In genomic region chr15:96593866-96594265, GRCm38 (mm10) we compare ENCODE assay signal across 12 mouse cellular contexts. TPM values are rescaled to one million over a fixed set of nuclear protein-coding genes. Genes with fewer than 3 reads are reported as not detected.
DNase-seq lines count a peak whose midpoint lies in the region; ATAC-seq and TF ChIP-seq lines count a peak whose summit lies in the region.
"Had no signal": no experiment of that assay in that cellular context is flagged by ENCODE, and none has a peak within 500 bp of the region (broad histone marks: within the 10 kb centered on the region; RNA-seq: fewer than 3 reads in every experiment).

No protein-coding gene starts in this region.

- no peak for TF ChIP-seq CTCF in olfactory bulb, adult 2 months (IDR thresholded peaks at IDR 0.05; ENCODE audit: insufficient read depth, low read depth, low read length)

- no peak overlapping the region for H3K4me2 ChIP-seq in heart, embryonic 15.5 days
- H3K4me2 ChIP-seq in midbrain, embryonic 14.5 days (ENCODE audit: low read length), result no peak overlapping the region
- H3K4me2 ChIP-seq in midbrain, embryonic 16.5 days (ENCODE audit: low read length), result no peak overlapping the region

- no peak for ATAC-seq in heart, embryonic 15.5 days (replicated peaks; ENCODE audit: insufficient number of reproducible peaks, insufficient read depth, low FRiP score, low read depth)
- no peak for ATAC-seq in midbrain, embryonic 14.5 days (ENCODE audit: low FRiP score, low TSS enrichment)
- no peak for ATAC-seq in midbrain, embryonic 16.5 days
- peak; percentile 71 for ATAC-seq in granulocyte monocyte progenitor cell, adult 5-6 weeks (replicated peaks; ENCODE audit: poor library complexity, severe bottlenecking)
- ATAC-seq: intestine, embryonic 16.5 days had no signal

- DNase-seq in heart, adult 8-10 months (ENCODE audit: low spot score), result no peak
- no peak for DNase-seq in midbrain, embryonic 14.5 days
- no peak for DNase-seq in embryo, embryonic 9.5 days (ENCODE audit: extremely low spot score)
- no peak for DNase-seq in gastrocnemius, postnatal 14 days
- DNase-seq: cerebellum, postnatal 25 days; left cerebral cortex, postnatal 4 days had no signal

- no peak overlapping the region for H3K4me3 ChIP-seq in heart, embryonic 15.5 days
- no peak overlapping the region for H3K4me3 ChIP-seq in midbrain, embryonic 14.5 days (replicated peaks; ENCODE audit: low read depth, low read length)
- no peak overlapping the region for H3K4me3 ChIP-seq in midbrain, embryonic 16.5 days (ENCODE audit: low read depth, low read length)
- H3K4me3 ChIP-seq in olfactory bulb, adult 2 months (ENCODE audit: insufficient read depth, low read depth, low read length), result no peak overlapping the region
- H3K4me3 ChIP-seq: layer of hippocampus, adult 2 months had no signal

- 70% methylated on average over 7 of the region's 7 CpGs for WGBS in heart, embryonic 15.5 days
- WGBS in midbrain, embryonic 14.5 days, result 91% methylated on average over 7 of the region's 7 CpGs
- 87% methylated on average over 7 of the region's 7 CpGs for WGBS in midbrain, embryonic 16.5 days
- WGBS in olfactory bulb, adult 2 months, result 61% methylated on average over 7 of the region's 7 CpGs

- H3K4me1 ChIP-seq in heart, embryonic 15.5 days (replicated peaks), result peaks cover 45% of the 10 kb centered on the region
- H3K4me1 ChIP-seq in midbrain, embryonic 14.5 days (ENCODE audit: control insufficient read depth, insufficient read depth, low read length), result peaks cover 13% of the 10 kb centered on the region
- peaks cover 26% of the 10 kb centered on the region for H3K4me1 ChIP-seq in midbrain, embryonic 16.5 days (ENCODE audit: control insufficient read depth, insufficient read depth, low read length)
- peaks cover 24% of the 10 kb centered on the region for H3K4me1 ChIP-seq in olfactory bulb, adult 2 months (ENCODE audit: control insufficient read depth, insufficient read depth, low read length)

- TF ChIP-seq POLR2A in olfactory bulb, adult 2 months (IDR thresholded peaks at IDR 0.05; ENCODE audit: insufficient read depth, low read depth, low read length), result no peak

- no peaks in the 10 kb centered on the region for H3K27me3 ChIP-seq in heart, embryonic 15.5 days
- no peaks in the 10 kb centered on the region for H3K27me3 ChIP-seq in midbrain, embryonic 14.5 days (ENCODE audit: control insufficient read depth, insufficient read depth, low read length)
- H3K27me3 ChIP-seq in midbrain, embryonic 16.5 days (ENCODE audit: control insufficient read depth, insufficient read depth, low read depth, low read length), result no peaks in the 10 kb centered on the region

- peak overlapping the region; percentile 58; the same call in 1 of the 2 replicates for H3K27ac ChIP-seq in heart, embryonic 15.5 days
- H3K27ac ChIP-seq in midbrain, embryonic 14.5 days (replicated peaks; ENCODE audit: low read depth, low read length), result 0 out of 2 replicates have a peak overlapping the region, but pooled peaks have one; percentile 9
- no peak overlapping the region for H3K27ac ChIP-seq in midbrain, embryonic 16.5 days (ENCODE audit: low read length)
- H3K27ac ChIP-seq in olfactory bulb, adult 2 months (ENCODE audit: insufficient read depth, low read depth, low read length), result peak overlapping the region; percentile 13; the same call in 1 of the 2 replicates
- H3K27ac ChIP-seq: layer of hippocampus, adult 2 months had no signal

- peaks cover 13% of the 10 kb centered on the region; the same call in 1 of the 2 replicates for H3K36me3 ChIP-seq in heart, embryonic 15.5 days
- H3K36me3 ChIP-seq in midbrain, embryonic 14.5 days (ENCODE audit: control insufficient read depth, insufficient read depth, low read length), result peaks cover 39% of the 10 kb centered on the region
- H3K36me3 ChIP-seq in midbrain, embryonic 16.5 days (ENCODE audit: control insufficient read depth, insufficient read depth, low read length), result no peaks in the 10 kb centered on the region; the same call in 1 of the 2 replicates

- H3K9me3 ChIP-seq in heart, embryonic 15.5 days (replicated peaks), result no peaks in the 10 kb centered on the region
- no peaks in the 10 kb centered on the region for H3K9me3 ChIP-seq in midbrain, embryonic 14.5 days (ENCODE audit: control insufficient read depth, low read length)
- no peaks in the 10 kb centered on the region for H3K9me3 ChIP-seq in midbrain, embryonic 16.5 days (replicated peaks; ENCODE audit: control insufficient read depth, low read length, poor library complexity, severe bottlenecking)

- no peak overlapping the region for H3K9ac ChIP-seq in heart, embryonic 15.5 days
- H3K9ac ChIP-seq in midbrain, embryonic 14.5 days (replicated peaks; ENCODE audit: low read length), result no peak overlapping the region
- no peak overlapping the region for H3K9ac ChIP-seq in midbrain, embryonic 16.5 days (ENCODE audit: low read depth, low read length)

- intact Hi-C loops in gastrocnemius, postnatal 14 days (cut with DNase I; ENCODE audit: low total_unique reads), result no loop called here

RNA-seq across cellular contexts. Expression of gene Slc38a1, which starts 48.8 kb away (rescaled TPM):
- polyA plus RNA-seq in heart, embryonic 15.5 days (2015; fragmentation: Nextera tagmentation; extraction: Ambion mirVana), result 66.1 and 67.8 TPM in 2 replicates
- 1 to 10 TPM; 3.5 to 7.9 (median 6.1) TPM for total RNA-seq in heart, adult 8-10 months (2022)
- 147 and 150 TPM in 2 replicates for polyA plus RNA-seq in midbrain, embryonic 14.5 days (2014; fragmentation: Nextera tagmentation; extraction: Ambion mirVana)
- polyA plus RNA-seq in midbrain, embryonic 16.5 days (2015; fragmentation: Nextera tagmentation; extraction: Ambion mirVana), result 120 and 142 TPM in 2 replicates
- 93.0 and 110 TPM in 2 replicates for total RNA-seq in granulocyte monocyte progenitor cell, adult 5-6 weeks (2014; fragmentation: Nextera tagmentation)
- 63.9 and 67.5 TPM in 2 replicates for total RNA-seq in granulocyte monocyte progenitor cell, adult 5-6 weeks (2017)
- 186 TPM in 1 of 2 replicates, not detected in the other for polyA plus RNA-seq in olfactory bulb, adult 2 months (2012; ENCODE audit: insufficient read depth, insufficient read length, low replicate concordance, missing spikeins)
- total RNA-seq in gastrocnemius, postnatal 14 days (2021), result 1 to 10 TPM; 3.1 to 4.1 TPM
